Mouse (Mus musculus) spleen, adult 10 weeks (tissue): ENCODE data around the gene Mlec. TPM values are rescaled to one million over a fixed set of nuclear protein-coding genes. Genes with fewer than 3 reads are reported as not detected.

Experiments
- polyA plus RNA-seq: library from polyadenylated mRNA; stranded (reverse); fragments of 350-450 nt; fragmentation: Illumina TruSeq; extraction: RNeasy Lipid Tissue Mini Kit (QIAGEN cat#74804); gene quantifications from one replicate; pipeline ENCODE4 v1.2.3, GENCODE M21; 2015; ENCODE audit warnings: low replicate concordance; ENCODE audit not compliant: insufficient read depth

Gene Mlec
- 86.7 TPM for polyA plus RNA-seq

DNA sequence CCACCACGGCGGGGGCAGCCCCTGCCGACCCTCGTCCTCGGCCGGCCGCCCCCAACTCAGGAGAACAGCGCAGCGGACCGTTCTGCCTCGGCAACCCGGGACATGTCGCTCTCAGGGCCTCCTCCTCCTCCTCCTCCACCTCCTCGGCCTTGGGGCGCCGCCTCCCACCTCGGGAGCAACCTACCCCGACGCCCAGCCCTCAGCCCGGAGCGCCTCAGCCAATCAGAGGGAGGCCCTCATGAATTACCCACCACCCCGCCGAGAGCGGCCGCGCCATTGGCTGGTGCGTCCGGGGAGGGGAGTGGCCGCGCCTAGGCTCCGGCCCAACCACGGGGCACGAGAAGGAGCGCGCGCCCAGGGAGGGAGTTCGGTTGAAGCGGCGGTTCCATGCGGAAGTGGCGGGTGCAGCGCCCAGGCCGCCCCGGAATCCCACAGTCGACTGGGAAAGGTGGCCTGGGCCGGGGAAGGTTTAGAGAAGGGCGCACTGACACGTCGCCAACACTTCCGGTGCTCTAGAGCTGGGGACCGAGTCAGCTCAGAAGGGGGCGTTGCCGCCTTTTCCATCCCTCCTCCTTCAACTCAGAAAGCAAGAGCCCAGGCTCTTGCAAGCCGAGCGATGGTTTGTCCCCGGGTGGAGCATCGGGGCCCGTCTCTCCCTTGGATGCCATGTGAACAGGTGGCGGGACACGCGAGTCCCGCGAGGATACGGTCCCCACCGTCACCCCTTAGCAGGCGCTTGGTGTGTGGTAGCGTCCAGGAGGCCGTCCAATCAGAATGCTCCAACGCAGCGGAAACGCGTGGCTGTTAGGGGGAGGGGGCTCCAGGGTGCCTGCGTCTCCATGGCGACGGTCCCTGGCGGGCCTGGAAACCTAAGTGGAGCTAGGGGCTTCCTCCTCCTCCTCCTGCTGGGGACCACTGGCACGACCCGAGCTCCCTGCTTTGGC, at the start of gene Mlec:
Mlec (minus strand) TSS at position 140 of the 944 bp plus-strand sequence.

DNA sequence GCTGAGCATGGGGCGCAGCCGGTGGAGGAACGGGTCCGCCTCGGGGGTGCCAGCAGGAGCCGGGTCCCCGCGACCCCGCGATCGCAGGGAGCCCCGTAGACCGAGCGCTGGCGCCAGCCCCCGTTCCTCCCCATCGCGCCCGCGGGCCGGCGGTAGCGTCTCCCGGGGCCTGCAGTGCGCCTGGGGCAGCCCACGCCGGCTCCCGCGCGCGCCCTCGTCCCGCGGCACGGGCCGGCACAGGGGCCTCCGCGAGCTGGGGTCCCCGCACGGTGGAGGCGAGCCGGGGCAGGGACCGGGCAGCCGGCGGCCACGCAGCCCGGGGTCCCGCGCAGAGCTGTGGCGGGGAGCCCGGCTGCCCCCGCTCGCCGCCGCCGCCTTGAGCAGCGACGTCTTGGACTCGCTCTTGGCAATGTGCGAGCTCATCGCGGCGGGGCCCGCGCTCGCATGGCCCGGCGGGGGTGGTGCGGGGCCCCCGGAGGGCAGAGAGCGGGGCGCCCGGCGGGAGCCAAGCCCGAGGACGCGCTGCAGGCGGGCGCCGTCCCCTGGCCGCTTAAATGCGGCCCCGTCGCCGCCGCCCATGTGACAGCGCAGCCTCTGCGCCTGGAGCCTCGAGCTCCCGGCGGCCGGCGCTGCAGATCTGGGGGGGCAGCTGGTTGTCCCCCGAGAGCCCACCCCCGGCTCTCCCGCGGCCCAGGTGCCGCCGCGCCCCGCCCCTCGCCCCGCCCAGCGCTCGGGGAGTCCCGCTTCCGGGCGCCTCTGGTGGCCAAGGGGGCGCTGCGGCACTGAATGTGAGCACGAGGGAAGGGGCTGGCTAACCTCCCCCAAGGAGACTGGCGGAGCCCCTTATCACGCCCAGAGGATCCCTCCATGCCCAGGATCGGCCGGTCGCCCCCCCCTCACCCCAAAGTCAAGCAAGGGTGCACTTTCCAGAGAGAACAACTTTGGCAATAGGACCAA, 36.0 kb upstream of the Mlec start, which contains the start of gene Cabp1:
Cabp1 (minus strand) TSS at position 713 of the 957 bp plus-strand sequence.

DNA sequence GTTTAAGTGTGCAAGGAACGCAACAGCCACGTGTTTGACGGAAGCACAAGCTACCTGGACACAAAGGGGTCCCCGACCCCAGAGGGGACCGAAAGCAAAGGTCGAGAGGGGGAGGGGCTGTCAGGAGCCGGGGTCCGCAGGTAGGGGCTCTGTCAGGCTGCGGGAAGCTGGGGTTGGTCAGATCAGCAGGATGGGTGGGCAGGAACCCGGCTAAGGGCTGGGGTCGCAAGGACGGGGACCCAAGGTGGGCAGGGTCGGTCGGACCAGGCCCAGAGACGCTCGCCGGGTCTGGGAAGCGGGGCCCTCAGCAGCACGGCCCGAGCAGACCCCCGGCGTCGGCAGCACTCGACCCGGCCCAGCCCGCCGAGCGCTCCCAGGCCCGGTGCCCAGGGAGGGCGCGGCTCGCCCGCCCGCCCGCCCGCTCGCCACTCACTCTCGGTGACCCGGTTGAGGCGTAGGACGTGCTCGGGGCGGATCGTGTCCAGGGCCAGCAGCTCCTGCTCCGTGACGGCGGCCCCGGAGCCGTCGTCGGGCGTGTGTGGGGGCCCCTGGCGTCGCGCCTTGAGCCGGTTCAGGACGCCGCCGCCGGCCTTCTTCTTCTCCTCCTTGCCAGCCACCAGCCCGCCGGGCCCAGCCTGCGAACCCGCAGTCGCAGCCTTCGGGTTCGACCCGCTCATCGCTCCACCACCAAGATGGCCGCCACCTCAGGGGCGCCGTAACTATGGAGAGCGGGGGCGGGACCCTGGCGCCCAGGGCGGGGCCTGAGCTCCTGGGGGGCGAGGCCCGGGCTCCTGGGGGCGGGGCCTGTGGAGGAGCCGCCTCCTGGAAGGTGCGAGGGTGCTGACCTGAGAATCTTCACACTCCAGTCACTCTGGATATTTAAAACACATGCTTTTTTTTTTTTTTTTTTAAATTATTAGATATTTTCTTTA, 23.5 kb downstream of the Mlec start, which contains the start of gene Unc119b:
Unc119b (minus strand) TSS at position 742 of the 932 bp plus-strand sequence.

DNA sequence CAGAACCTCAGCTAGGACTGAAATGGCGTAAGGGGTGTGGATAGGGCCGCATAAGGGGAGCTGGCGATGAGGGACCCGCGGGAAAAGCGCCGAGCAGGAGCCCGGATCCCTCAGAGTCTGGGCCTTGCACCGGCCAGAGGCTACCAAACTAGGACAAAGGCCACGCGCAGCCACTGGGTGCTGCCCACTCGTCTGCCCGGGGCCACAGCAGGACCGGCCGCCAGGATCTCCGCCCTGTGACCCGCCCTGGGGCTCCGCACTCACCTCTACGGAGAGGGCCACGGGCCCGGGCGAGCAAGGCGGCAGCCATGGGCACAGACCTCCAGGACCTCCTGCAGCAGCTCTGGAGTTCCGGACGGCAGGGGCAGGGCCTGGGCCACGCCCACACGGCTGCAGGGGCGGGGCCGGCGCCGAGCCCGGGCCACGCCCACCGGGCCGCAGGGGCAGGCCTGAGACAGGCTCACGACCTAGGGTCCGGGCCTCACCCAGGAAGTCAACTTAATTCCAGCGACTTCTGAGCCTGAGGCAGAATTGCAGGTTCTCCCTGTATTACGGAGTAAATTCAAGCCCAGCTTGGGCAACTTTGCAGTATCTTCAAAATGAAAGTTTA, 38.9 kb downstream of the Mlec start, which contains the start of gene Acads:
Acads (minus strand) TSS at position 386 of the 610 bp plus-strand sequence.

DNA sequence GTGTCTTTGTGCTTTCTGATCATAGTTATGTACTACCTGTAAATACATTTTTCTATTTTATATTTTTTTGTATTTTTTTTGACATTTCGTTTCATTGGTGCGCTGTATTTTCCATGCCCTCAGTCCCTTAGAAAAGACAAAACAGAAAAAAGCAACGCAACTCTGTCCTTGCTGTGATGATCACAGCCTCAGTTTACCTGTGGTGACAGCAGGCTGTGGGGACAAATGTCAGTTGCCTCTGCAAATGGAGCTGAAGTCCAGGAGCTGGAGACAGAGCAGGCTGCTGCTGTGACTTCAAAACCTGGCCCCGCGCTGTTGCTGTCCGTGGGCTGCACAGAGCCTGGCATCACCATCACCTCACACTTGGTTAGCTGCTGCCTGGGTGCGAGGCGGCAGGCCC, 59.8 kb downstream of the Mlec start, which contains the start of gene Gm10401:
Gm10401 (minus strand) TSS at position 101 of the 400 bp plus-strand sequence.

Other genes with a start within 250 kb of the Mlec start
- gene Oasl1, start 234.9 kb downstream of the Mlec start, polyA plus RNA-seq: 8.6 TPM
- gene 2210016L21Rik, start 216.0 kb downstream of the Mlec start, polyA plus RNA-seq: 16.4 TPM
- not detected for gene Hnf1a, start 187.1 kb downstream of the Mlec start, polyA plus RNA-seq
- gene Sppl3, start 147.0 kb downstream of the Mlec start, polyA plus RNA-seq: 33.3 TPM
- gene Gm10401, start 59.9 kb downstream of the Mlec start, polyA plus RNA-seq: not detected
- gene Acads, start 38.8 kb downstream of the Mlec start, polyA plus RNA-seq: 5.3 TPM
- 26.3 TPM for gene Unc119b, start 23.2 kb downstream of the Mlec start, polyA plus RNA-seq
- gene Cabp1, start 36.2 kb upstream of the Mlec start, polyA plus RNA-seq: 2.0 TPM
- 72.3 TPM for gene Pop5, start 77.7 kb upstream of the Mlec start, polyA plus RNA-seq
- 126 TPM for gene Rnf10, start 114.7 kb upstream of the Mlec start, polyA plus RNA-seq
- 24.9 TPM for gene Coq5, start 121.5 kb upstream of the Mlec start, polyA plus RNA-seq
- gene Dynll1, start 142.8 kb upstream of the Mlec start, polyA plus RNA-seq: 507 TPM
- 58.6 TPM for gene Srsf9, start 169.0 kb upstream of the Mlec start, polyA plus RNA-seq
- gene Gatc, start 183.0 kb upstream of the Mlec start, polyA plus RNA-seq: 19.0 TPM
- gene Triap1, start 183.0 kb upstream of the Mlec start, polyA plus RNA-seq: 35.2 TPM
- gene Cox6a1, start 190.8 kb upstream of the Mlec start, polyA plus RNA-seq: 153 TPM